Mouse (Mus musculus) CD4-positive, CD25-positive, alpha-beta regulatory T cell, adult 9 weeks (primary cell): Measurements from ENCODE around the gene Atmin. TPM values are rescaled to one million over a fixed set of nuclear protein-coding genes. Genes with fewer than 3 reads are reported as not detected.

Experiments used
- polyA plus RNA-seq: library from polyadenylated mRNA; unstranded; fragments of 100-300 nt; shearing (Covaris generic); gene quantifications from one replicate; pipeline ENCODE4 v1.2.1, GENCODE M21; 2017

The Atmin gene
- polyA plus RNA-seq, result 5.6 TPM

DNA sequence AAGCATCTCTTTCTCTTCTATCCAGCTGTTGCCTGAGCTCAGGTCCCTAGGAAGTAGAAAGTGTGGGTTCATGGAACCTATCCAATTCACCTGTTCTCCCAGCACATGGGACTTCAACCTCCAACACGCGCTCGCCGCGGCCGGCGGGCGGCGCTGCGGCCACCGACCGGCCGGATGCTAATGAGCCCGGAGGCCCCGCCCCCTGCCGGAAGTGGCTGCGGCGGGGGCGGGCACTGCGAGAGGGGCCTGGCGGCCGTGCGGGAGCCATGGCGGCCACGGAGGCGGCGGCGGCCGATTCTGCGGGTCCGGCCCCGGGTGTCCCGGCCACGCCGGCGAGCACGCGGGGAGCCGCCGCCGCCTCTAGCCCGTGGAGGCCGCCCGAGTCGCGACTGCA, at the start of gene Atmin:
Atmin (plus strand) TSS at position 233 of the 394 bp plus-strand sequence.

DNA sequence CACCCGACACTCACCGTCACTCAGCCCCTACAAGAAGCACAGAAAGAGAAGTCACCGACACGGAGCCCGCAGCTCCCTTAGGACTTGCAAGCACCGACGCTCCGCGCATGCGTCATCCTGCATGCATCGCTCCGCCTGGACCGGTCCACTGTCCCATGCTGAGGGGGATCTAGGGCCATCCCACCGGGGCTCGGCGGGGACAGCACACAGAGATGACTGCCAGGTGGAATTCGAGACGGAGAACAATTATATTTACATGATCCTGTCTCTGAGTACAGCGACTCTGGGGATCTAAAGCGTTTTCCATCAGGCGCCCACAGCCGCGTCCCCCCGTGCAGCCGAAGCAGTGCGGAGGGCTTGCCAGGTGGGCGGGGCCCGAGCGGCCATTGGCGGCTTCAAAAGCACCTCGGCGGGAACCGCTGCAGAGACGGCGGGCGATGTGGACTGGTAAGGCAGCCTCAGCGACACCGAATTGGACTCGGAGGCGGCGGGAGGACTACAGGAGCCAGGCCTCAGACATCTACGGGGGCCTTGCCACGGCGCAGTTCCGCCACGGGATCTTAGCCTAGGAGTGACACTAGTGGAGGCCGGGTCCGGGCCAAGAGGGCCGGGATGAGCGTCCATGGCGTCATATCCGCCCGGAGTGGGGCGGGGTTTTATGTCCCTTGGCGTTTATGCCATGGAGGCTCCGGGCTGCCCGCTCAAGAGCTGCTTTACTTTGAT, 21.7 kb upstream of the Atmin start, which contains the start of the genes Cmc2 and Cenpn:
Cmc2 (minus strand) TSS at position 119 of the 723 bp plus-strand sequence.
Cenpn (plus strand) TSS at position 394 of the 723 bp plus-strand sequence.

DNA sequence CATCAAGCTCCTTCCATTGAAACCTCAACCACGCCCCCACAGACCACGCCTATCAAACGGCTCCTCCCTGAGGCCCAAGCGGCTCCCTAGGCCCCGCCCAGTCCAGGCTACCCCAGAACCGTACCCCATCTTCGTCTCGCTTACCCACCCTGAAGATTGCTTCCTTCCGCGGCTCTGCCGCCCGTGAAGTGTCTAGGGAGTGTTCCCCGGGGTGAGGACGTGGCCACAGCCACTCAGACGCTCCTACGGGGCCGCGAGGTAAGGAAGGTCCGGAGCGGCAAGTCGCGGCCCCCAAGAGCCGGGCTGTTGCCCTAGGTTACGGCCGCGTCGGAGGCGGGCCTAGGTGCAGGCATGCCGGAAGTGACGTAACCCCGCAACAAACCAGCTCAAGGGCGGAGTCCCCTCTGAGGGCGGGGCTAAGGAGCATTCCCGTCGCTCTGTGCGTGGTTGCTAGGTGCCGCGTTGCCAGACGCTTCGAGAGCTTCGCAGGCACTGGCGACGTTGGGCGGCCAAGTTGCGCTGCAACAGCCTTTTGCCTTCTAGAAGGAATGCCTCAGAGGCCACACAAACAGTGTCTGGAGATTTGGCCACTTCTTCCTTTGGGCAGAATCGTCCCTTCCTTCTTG, 35.6 kb downstream of the Atmin start, which contains the start of gene 1700030J22Rik:
1700030J22Rik (minus strand) TSS at position 329 of the 626 bp plus-strand sequence.

DNA sequence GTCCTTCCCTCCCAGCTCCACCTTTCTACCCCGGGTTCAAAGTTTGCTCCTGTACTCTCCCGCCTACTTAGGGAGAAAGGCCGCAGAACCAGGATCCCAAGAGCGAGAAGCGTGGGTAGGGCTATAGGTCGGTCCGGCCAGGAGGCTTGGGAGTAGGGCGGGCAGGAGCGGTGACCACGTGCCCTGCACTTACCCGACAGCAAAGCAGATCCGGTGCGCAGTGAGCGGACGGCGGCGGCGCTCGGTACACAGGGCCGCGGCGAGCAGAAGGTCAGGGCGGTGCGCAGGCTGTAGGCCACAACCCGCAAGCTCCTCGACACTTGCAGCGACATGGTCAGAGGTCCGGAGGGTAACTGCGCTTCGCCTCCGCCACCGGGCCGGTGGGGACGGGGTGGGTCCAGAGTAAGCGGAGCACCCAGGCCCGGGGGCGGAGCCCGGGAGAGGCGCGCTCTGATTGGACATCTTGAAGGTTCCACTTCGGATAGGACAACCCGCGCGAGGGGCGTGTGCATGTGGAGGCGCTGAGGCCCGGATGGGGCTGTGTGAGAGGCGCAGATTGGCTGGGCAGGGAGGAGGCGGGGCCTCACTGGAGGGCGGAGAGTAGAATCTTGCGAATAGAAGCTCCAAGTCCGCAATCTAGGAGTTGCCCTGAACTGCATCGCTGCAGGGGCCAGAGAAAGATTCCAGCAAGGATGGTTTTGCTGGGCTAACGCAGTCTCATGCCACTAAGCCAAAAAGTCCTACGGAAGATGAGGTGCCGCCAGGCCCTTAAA, 50.1 kb downstream of the Atmin start, which contains the start of gene Gcsh:
Gcsh (minus strand) TSS at position 443 of the 773 bp plus-strand sequence.

Other genes with a start within 250 kb of the Atmin start
- gene Cdyl2, start 210.4 kb upstream of the Atmin start, polyA plus RNA-seq, result 14.2 TPM
- gene Cmc2, start 21.9 kb upstream of the Atmin start, polyA plus RNA-seq, result 36.8 TPM
- gene Cenpn, start 21.7 kb upstream of the Atmin start, polyA plus RNA-seq, result 3.1 TPM
- gene 1700030J22Rik, start 35.6 kb downstream of the Atmin start, polyA plus RNA-seq, result not detected
- gene Gcsh, start 50.1 kb downstream of the Atmin start, polyA plus RNA-seq, result 30.3 TPM
- 0.09 TPM for gene Pkd1l2, start 139.1 kb downstream of the Atmin start, polyA plus RNA-seq
- not detected for gene Bco1, start 152.5 kb downstream of the Atmin start, polyA plus RNA-seq
- 1.0 TPM for gene Gan, start 214.7 kb downstream of the Atmin start, polyA plus RNA-seq